Mouse (Mus musculus) CH12.LX (cell line): ENCODE data around the gene Paf1.

Experiments used
- CTCF ChIP-seq, 2 experiments: IDR thresholded peaks in 1 of 2; conservative IDR thresholded peaks in 1 of 2; 2 replicates each; pipeline ENCODE4 v1.5.1; 2011 to 2012; ENCODE audit warnings: low read depth in 2 of 2, low read length in 2 of 2, improper control_type of control experiment in 1 of 2, inconsistent platforms in 1 of 2, mild to moderate bottlenecking in 1 of 2, moderate library complexity in 1 of 2
- E2F4 ChIP-seq: IDR thresholded peaks from 2 replicates; pipeline ENCODE4 v1.6.1; 2011; ENCODE audit warnings: low read depth, low read length, improper control_type of control experiment; ENCODE audit not compliant: insufficient replicate concordance
- EP300 ChIP-seq: IDR thresholded peaks from 2 replicates; pipeline ENCODE4 v1.6.1; 2011; ENCODE audit warnings: low read length, improper control_type of control experiment
- IRF4 ChIP-seq: IDR thresholded peaks from 2 replicates; pipeline ENCODE4 v1.6.1; 2014; ENCODE audit warnings: low read depth, mild to moderate bottlenecking, inconsistent platforms, low read length, improper control_type of control experiment
- JUND ChIP-seq: conservative IDR thresholded peaks from 2 replicates; pipeline ENCODE4 v1.6.1; 2011; ENCODE audit warnings: low read depth, low read length, improper control_type of control experiment
- MAFK ChIP-seq: IDR thresholded peaks from 2 replicates; pipeline ENCODE4 v1.6.1; 2011; ENCODE audit warnings: low read length, improper control_type of control experiment; ENCODE audit not compliant: insufficient replicate concordance
- MAX ChIP-seq: IDR thresholded peaks from 2 replicates; pipeline ENCODE4 v1.6.1; 2011; ENCODE audit warnings: low read length, improper control_type of control experiment
- NELFE ChIP-seq: IDR thresholded peaks from 2 replicates; pipeline ENCODE4 v1.6.1; 2011; ENCODE audit warnings: low read depth, low read length, improper control_type of control experiment
- POLR2A ChIP-seq: IDR thresholded peaks from 2 replicates; pipeline ENCODE4 v1.6.1; 2011; ENCODE audit warnings: low read depth, mild to moderate bottlenecking, improper control_type of control experiment, low read length
- SMC3 ChIP-seq: IDR thresholded peaks from 2 replicates; pipeline ENCODE4 v1.6.1; 2011; ENCODE audit warnings: low read depth, low read length, improper control_type of control experiment
- USF1 ChIP-seq: IDR thresholded peaks from 2 replicates; pipeline ENCODE4 v1.6.1; 2014; ENCODE audit warnings: low read depth, mild to moderate bottlenecking, inconsistent platforms, low read length, improper control_type of control experiment
- ZC3H11A ChIP-seq: IDR thresholded peaks from 2 replicates; pipeline ENCODE4 v1.6.1; 2012; ENCODE audit warnings: low read depth, mild to moderate bottlenecking, inconsistent platforms, low read length, improper control_type of control experiment
- ZNF384 ChIP-seq: IDR thresholded peaks from 2 replicates; pipeline ENCODE4 v1.6.1; 2012; ENCODE audit warnings: low read depth, low read length, improper control_type of control experiment, inconsistent platforms

DNA sequence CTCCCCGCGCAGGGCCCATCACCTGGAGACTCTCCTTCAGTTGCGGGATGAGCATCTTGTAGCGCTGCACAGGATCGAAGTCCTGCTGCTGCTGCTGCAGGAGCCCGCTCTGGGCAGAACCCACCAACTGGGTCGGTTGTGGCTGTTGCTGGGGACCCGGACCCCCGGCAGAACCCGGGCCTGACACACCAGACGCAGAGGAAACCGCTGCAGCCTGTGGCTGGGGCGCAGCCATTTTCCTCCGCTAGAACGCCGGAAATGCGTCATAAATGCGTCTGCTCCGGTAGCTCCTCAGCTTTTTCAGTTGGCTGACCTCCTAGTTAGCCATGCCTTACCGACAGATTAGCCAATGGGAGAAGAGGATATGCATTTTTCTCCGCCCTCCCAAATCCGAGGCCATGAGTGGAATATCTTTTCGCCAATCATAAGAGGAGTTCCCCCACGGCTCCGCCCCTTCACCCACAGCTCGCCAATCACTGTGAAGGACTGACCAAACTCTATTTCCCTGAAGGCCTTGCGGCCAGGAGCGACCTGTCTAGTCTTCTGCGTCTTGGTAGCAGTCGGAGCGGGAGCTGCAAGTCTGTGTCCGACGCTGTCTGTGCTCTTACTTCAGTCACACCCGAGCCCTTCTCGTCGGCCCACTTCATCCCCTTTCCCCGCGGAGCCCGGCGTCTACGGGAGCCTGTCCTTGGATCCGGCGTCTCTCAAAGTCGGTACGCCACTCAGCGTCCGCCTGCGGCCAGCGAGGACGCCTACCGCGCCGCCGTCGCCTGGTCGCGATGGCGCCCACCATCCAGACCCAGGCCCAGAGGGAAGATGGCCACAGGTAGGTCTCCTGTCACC is at the start of gene Paf1, which contains the start of gene Med29:
- TF ChIP-seq POLR2A = peak; percentile 96
- TF ChIP-seq CTCF (conservative IDR thresholded peaks at IDR 0.05 in 1 of 2, IDR thresholded peaks at IDR 0.05 in 1 of 2; ENCODE audit: low read depth in 2 of 2, low read length in 2 of 2) = no peak; a peak in 1 of 4 replicates
- TF ChIP-seq E2F4 = no peak
- TF ChIP-seq JUND = no peak
- TF ChIP-seq ZNF384 = no peak
- TF ChIP-seq EP300 = no peak
- no peak for TF ChIP-seq USF1
- no peak for TF ChIP-seq SMC3
- TF ChIP-seq NELFE = peak; percentile 96
- TF ChIP-seq MAFK = no peak
- TF ChIP-seq IRF4 = no peak
- TF ChIP-seq ZC3H11A = no peak
- no peak for TF ChIP-seq MAX
